Mouse (Mus musculus) CD4-positive, CD25-positive, alpha-beta regulatory T cell, adult 2 months (primary cell): ENCODE measurements around the gene Nup54.

Experiments used
- DNase-seq: peaks from one replicate; pipeline ENCODE4 v3.0.0-alpha.2; 2012; ENCODE audit warnings: low read depth, low spot score

Gene Nup54

DNA sequence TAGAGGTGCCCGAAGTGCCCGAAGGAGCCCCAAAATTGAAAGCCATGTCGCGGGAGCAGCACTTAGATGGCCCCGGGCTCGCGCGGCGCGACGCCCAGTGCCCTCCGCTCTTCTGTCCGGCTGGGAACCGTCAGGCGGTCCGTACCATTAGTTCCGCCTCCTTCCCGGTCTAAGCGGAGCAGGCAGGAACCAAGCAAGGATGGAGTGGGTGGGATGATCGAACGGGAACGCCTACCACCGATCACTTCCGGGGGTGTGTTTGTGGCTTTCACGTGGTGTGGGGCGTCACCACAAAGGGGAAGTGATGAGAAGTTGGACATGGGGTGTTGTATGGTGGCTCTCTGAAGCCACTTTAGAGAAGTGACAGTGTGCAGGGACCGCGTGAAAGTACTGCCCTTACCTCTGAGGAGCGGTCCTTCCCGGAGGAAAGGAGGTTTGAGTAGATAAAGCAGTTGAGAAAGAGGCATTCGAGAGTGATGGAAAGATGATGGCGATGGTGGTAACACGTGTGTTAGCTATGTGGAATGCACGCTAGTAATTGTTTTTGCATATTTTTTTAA, at the start of gene Nup54:
Nup54 (minus strand) TSS at position 195 of the 560 bp plus-strand sequence.
- DNase-seq = peak; percentile 97

- no peak for DNase-seq
Observed at GRCm38 (mm10) chr5:92472863-92473262, 37.8 kb upstream of the Nup54 start.

DNA sequence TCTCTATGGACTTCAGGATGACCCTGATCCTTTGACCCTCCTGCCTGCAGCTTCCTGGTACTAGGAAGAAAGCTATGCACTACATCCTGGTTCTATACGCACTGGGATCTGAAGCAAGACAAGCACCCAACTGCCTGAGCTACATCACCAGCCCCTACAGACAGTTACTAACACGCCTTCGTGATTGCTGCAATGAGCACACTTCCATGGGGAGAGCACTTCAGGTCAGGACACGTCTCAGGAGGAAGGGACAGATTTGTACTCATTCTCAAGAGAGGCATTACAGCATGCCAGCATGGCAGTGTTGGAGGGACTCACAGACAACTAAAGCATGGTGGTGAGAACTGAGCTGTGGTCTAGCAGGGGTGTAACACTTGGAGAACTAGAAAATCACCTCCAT, 36.5 kb upstream of the Nup54 start:
- no peak for DNase-seq

GRCm38 (mm10) chr5:92469201-92470130, 34.4 kb upstream of the Nup54 start:
- no peak for DNase-seq

DNA sequence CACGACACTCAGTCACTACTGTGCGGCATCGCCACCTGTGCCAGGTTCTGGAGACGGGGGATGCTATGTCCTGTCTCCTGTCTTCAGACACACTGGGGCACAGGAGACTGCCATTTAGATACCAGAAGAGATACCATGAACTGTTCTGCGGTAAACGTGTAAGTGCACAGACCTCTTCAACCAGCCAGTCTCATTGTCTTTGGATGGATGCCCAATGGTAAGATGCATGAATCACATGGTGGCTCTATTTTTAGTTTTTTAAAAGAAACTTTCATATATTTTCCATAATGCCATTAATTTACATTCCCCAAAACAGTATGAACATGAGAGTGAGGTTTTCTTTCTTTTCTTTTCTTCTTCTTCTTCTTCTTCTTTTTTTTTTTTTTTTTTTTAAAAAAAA, 33.2 kb upstream of the Nup54 start:
- no peak for DNase-seq

- DNase-seq = peak; percentile 43
Observed at GRCm38 (mm10) chr5:92467102-92467766, 32.2 kb upstream of the Nup54 start.

- no peak for DNase-seq
Observed at GRCm38 (mm10) chr5:92465511-92465910, 30.5 kb upstream of the Nup54 start.

DNA sequence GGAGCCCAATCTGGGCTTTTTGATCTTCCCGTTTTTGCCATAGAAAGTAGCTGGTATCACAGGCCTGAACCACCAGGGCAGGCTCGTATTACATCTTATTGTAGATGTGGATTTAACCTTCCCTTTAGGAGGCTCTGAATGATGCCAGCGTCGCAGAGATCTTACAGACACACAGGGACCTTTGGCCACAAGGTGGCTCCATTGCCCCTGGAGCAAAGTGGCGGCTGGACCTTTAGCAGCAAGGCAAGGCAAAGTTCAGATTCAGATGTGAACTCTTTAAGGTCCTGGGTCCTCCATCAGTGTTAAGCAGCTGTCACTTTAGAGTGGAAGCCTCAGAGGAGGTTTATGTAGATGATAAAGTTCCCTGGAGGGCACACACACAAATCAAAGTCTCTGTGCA, 26.3 kb upstream of the Nup54 start:
- peak; percentile 83 for DNase-seq

DNA sequence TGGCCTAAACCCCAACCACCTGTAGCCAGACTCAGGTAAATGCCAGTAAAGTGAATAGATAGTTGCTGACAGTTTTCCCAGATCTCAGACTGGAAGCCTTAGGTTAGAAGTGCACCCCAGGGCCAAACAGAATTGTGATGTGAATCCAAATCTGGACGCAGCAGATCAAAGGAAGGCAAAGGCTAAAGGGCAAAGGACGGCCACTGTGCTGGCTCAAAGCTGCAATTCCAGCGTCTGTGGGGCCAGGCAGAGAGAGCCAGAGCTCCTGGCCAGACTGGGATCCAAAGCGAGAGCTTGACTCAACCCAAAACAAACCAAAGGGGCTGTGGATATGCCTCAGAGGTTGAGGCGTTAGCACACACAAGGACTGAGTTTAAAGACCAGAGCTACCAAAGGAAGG, 23.7 kb upstream of the Nup54 start:
- DNase-seq = no peak

- no peak for DNase-seq
Observed at GRCm38 (mm10) chr5:92457410-92457809, 22.4 kb upstream of the Nup54 start.

DNA sequence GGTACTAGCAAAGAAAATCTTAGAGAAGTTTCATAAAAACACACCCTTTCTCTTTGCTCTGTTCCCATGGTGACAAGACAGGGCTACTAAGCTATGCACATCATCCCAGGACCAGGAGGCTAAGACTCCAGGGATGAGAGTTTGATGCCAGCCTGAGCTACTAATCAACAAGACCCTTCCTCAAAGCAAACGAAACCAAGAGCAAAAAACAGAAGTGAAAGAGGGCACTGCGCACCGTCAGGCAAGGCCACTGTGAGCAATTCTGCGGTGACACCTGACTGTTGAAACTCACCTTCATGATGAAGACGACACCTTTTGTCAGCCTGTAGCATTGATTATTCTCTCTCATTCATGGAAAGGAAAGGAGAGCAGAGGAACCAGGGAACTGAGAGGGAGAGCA, 17.9 kb upstream of the Nup54 start:
- no peak for DNase-seq

GRCm38 (mm10) chr5:92446736-92447135, 11.7 kb upstream of the Nup54 start:
- DNase-seq = no peak

DNA sequence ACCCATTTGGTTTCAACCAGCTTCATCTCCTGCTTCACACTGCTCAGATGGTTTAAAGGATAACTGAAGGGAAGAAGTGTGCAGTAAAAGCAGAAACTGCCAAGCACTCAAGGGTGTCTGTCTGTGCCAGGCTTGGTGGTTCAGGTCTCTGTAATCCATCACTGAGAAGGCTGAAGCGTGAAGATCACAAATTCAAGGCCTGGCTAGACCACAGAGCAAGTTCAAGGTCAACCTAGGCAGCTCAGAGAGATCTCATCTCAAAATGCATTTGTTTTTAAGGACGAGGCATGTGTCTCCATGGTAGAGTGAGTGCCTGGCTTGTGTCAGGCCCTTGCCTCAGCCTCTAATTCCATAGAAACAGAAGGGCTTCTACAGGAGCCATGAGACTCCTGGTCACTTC, 10.0 kb upstream of the Nup54 start:
- no peak for DNase-seq

DNA sequence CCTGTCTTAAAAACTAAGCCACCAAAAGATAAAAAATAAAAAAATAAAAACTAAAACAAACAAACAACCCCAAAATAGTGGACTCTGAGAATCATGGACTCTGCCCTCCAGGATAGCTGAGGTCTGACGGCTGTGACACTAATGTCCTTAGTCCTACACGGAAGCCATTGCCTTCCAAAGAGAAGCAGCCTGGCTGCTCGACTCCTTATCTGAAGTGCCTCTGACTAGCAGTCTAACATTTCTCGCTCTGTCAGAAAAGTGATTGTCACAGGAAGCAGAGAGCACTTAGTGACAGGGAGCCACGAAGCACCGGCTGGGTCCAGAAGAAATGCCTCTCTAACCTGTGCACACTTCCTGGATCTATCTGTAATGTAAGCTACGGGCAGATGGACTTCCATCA, 7.9 kb upstream of the Nup54 start:
- no peak for DNase-seq

DNA sequence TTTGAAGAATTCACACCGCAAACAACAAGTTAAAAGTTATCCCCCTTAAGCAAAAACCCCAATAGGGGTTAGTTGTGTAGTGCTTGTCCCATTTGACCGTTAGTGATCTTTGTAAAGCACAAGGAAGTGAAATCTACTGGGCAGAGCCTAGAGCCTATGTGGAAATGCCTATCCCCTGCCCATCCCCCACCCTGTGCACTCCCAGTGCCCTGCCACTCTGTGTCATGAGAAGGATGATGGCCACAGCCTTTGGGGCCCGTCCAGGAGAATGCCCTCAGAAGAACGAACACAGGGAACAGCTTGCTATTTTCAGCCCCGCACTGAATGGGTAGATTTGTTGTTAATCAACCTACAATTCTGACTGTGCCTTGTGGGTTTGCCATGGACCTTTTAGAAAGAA, 6.5 kb upstream of the Nup54 start:
- no peak for DNase-seq

DNA sequence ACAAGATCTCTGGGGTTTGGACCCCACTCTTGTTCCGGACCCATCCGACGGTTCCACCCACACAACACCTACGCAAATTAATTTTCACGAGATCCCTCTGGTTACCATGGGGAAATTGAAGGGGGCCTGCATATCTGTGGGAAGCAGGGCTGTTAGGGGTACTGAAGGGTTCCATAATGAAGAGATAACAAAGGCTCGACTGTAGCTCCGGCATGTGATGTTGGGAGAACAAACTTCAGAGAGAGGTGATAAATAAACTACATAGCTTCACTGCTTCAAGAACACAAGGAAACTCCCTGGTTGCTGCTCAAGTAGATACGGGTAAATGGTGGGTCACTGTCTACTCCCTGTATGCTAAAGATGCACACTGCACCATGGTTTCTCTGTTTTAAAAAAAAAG, 3.5 kb upstream of the Nup54 start:
- no peak for DNase-seq

- no peak for DNase-seq
Observed at GRCm38 (mm10) chr5:92434571-92434985, 441 bp downstream of the Nup54 start.

DNA sequence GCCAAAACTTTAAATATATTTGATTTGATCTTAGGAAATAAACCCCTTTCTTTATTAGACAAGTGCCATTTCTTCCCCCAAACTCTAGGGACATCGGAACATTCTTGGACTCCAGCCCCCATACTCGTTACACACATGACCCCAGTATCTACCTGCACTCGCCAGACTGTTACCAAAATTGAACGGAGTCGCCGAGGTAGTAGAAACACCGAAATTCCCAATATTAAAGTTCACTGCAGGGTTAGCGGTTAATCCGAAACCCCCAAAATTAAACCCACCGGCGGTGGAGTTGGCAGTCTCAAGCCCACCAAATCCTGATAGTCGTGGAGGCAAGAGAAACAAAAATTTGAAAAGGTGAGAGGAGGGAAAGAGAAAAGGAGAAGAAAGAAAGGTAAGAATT, 949 bp downstream of the Nup54 start:
- no peak for DNase-seq

DNA sequence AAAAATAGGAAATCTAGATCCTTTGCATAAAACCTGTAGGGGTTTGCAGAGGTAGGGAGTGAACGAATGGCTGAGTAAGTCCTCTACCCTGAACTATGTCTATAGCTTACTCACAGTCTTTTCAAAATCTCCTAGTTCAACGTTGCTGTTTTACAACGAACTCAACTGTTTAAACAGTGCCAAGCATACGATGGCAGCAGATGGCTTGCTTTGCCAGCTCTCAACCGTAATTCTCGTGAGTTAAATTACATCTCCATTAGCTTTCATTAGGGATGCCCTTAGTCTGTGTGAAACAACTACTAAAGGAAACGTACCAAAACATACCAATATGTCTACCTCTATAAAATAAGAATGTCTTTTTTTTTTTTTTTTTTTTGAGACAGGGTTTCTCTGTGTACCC, 3.4 kb downstream of the Nup54 start:
- no peak for DNase-seq

DNA sequence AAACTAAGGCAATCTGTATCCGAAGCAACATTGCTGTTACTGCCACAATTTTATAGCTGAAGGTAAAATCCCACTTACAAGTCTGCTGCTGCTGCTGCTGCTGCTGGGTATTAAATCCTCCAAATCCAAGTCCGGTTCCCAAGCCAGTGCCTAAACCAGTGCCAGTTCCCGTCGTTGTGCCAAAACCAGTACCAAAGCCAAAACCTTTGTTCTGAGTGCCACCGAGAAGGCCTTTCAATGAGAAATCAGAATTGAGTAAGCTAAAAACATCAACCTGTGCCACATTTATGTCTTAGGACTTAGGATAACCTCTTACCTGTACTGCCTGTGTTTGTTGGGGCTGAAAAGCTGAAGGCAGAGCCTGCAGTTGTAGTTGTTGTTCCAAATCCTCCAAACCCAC, 4.3 kb downstream of the Nup54 start:
- DNase-seq = no peak

DNA sequence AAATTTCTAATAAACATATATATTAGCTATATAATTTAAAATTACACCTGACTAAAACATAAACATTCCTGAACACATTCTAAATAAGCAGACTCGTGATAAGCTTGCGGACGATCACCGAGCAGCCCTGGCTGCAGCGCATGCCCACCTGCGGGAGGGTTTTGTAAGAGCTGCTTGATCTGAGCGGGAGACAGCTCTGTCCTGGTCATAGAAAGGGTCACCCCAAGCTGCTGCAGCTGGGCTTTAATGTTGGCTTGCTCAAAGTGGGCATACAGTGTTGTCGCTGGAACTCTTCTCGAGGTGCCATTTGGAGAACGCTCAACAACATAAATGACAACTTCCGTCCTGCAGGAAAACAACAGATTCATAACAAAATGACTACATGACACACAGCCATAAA, 10.9 kb downstream of the Nup54 start:
- no peak for DNase-seq

DNA sequence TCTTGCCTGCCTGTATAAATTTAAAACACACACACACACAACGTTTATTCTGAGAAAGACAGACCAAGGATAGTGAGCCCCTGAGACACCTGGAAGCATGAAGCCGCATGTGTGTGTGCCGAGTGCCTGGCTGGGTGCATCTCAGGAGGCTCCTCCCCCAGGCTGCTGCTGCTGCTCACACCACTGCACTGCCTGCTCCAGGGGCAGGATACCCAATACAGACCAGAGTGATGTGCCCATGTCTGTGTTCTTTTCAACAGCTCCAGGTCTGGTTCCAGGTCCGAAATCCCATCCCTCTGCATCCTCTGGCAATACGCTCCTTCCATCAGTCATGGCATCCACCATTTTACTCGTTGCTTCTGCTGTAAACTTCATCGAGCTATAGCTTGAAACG, 21.0 kb downstream of the Nup54 start:
- DNase-seq = no peak
